Mouse (Mus musculus) cerebellum, adult 2 months (tissue): ENCODE data around the gene Heatr5b.

Source experiments
- CTCF ChIP-seq: fragments of 200-500 bp; IDR thresholded peaks from 2 replicates; pipeline ENCODE4 v1.5.1; 2011; ENCODE audit warnings: low read depth, mild to moderate bottlenecking, control low read depth, low read length, moderate library complexity, borderline replicate concordance; ENCODE audit not compliant: insufficient read depth
- POLR2A ChIP-seq: fragments of 200-500 bp; IDR thresholded peaks from 2 replicates; pipeline ENCODE4 v1.6.1; 2011; ENCODE audit warnings: low read length, control low read depth, borderline replicate concordance; ENCODE audit not compliant: insufficient read depth

DNA sequence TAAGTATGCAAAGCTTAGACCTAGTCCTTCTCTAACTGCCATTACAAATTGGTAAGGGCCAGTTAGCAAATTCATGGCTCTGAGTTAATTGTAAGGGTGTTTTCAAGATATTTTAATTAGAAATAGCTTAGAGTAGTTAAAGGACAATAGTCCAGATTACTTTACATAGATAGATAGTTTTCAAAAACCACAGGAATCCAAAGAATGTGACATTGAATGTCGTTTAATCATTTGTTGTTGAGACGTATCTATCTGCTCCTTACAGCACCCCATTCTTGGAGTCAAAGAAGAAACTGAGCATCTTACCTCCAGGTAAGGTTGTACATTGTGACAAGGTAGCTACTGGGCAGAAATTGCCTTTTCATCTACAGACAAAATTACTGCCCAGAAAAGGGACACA is 124.9 kb downstream of the Heatr5b start:
- TF ChIP-seq POLR2A (no peak), CTCF (no peak)
